Mouse (Mus musculus) c-Kit-positive CD71-positive TER-119-positive erythroid progenitor cells, embryonic 14.5 days (primary cell): ENCODE results near the gene Zic5.
"Not testable (repeated sequence)": the region's sequence is repeated elsewhere in the genome, so short reads cannot be mapped to it uniquely, and the experiment has no call there.

ENCODE experiments used
- DNase-seq: peaks from one replicate; pipeline ENCODE4 v3.0.0-alpha.2; 2013; ENCODE audit warnings: low spot score

Zic5 gene

DNA sequence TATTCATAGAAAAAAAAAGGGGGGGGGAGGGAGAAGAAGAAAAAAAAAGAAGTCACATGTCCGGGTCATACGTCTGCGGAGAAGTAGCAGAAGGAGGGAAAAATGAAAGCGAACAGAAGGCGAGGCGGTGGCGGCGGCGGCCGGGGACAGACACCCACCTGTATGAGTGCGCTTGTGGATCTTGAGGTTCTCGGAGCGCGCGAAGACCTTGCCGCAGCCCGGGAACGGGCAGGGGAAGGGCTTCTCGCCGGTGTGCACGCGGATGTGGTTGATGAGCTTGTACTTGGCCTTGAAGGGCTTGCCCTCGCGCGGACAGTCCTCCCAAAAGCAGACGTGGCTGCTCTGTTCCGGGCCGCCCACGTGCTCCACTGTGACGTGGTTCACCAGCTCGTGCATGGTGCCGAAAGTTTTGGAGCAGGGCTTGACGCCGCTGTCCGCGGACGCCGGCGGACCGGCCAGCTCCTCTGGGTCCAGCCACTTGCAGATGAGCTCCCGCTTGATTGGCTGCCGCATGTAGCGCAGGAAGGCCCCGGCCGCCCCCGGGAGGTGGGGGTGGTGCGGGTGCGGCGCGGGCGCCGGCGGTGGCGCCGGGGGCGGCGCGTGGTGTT lies 1.6 kb downstream of the Zic5 start:
- DNase-seq = not testable (repeated sequence)

DNA sequence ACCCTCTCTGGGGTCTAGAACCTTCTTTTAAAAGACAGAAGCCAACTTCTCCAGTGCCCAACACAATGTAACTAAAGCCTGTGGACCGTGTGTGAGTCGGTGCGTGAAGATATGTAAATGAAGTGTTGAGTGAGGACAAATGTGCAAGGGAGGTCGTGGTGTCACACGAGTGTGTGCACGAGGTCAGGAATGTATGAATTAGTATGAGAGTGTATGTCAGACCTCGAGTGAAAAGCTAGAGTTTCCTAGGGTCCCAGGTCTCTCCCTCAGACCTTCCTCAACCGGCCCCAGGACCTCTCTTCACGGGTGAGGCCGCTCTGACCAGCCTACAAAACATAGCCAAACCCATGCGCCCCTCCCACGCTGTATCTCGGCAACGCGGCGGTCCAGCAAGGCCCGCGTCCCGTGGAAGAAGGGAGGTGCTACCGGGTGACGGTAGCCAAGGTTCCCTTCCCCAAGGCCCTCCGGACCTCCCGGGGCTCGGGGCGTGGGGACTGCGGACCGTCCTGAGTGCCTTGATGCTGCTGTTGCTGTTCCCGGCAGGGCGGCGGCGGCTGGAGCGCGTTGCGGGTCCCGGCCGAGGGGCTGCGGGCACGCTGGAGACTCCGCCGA lies 2.3 kb downstream of the Zic5 start:
- no peak for DNase-seq

DNA sequence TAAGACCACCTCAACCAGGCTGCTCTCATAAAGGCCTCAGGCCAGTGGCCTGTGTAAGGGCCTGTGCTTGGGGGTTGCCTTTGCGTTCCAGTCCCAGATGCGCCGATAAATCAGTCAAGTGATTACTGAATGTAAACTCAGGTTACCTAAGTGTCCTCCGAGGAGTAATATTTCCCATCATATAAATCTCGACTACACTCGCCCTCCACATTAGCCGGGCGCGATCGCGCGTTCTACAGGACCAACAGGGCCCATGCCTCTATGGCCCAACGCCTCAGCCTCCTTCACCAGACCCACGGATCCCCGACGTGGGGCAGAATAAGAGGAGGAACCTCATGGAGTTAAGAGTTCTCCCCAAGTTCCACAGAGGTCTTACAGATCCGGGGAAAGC lies 2.8 kb downstream of the Zic5 start:
- no peak for DNase-seq

DNA sequence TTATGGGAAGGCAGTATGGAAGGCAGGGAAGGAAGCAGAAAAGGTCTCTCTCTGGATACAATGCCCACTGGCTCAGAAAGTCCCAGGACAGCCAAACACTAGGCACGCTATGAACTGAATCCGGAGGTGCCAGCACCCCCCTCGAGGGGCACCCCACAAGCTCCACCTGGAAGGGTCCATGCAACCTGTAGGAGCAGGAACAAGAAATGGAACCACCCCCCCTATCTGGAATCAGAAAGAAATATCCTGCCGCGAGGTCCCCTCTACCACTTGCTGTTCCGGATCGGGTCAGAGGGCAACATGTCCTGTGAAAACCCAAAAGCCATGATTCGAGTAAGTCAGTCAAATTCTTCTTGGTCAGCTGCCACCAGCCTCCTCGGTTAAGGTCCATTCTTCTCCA lies 3.5 kb downstream of the Zic5 start:
- no peak for DNase-seq

DNA sequence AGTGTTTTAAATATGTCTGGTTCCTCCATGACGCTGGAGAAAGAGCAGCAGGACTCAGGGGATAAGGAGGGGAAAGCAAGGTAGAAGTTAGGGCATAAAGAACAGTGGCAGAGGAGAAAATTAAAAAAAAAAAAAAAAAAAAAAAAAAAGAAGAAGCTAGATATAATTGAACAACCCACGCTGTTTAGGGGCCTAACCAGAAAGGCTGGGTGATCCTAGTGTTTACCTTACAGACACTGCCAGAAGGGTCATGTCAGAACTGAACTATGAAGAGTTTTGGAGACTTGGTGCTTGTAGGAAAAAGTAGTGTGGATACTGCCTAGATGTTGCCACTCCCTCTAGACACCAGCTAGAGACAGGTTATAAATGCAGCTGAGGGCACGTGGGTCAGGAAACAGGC lies 4.0 kb downstream of the Zic5 start:
- no peak for DNase-seq

DNA sequence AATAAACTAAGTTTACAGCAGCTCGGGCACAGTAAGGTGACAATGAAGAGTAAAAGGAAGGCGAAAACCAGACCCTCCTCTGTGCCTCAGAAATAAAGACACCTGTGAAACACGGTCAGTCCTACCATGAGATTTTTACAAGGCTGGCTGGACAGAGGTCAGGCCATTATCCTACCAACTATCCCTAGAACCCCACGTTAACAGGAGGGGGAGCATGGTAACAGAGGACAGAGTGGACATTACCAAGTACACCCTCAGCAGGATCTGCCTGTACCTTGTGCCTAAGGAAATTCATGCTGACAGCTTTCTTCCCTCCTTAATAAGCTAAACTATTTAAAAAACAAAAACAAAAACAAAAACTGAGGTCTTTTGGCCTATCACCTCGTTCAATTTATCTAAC lies 5.3 kb downstream of the Zic5 start:
- DNase-seq = no peak

DNA sequence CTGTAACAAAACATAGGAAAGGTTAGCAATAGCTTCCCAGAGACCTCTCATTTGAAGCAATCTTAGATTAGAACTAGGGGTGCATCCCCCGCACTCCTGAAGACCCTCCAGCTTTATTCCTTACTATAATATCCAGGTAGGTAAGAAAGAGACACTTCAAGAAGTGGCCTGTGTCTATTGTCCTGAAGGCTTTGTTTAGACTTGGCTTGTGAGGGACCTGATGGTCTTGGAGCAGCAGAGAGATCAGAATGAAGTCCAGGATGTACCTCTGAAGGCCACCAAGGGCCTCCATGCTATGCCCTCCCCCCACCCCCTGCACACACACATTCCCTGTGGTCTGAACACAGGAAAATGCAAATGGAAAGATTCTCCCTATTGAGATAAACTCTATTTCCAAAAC lies 5.7 kb downstream of the Zic5 start:
- no peak for DNase-seq

DNA sequence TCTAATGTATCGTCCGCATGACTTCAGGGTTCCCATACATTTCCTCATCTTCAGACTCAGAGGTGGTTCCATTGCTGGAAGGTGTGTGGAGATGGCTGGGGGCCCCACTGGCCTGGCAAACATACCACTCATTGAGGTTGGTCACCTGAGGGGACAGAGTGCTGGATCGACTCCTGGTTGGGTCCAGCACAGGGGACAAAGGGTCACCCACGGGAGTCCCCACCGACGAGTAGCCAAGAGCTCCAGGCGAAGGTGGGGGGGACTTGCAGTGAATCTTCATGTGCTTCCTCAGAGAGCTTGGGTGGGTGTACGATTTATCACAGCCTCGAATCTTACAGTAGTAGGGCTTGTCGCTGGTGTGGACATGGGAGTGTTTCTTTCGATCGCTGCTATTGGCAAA lies 6.1 kb downstream of the Zic5 start:
- not testable (repeated sequence) for DNase-seq

DNA sequence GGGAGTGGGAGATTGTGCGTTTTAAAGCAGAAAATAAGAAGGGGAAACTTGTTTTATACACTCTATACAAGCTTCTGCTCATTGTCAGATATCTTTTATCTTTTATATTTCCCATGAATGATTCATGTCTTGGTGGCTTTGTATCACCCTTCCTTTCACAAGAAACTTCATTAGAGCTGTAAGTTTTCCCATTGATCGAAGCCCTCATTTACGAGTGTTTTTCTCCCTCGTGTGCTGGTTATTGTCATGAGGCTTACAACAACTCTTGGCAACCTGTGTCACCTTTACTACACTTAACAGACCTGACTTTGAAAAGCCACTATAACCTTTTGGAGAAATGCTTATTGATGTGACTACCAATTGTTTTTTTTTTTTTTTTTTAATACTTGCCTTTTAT lies 9.9 kb downstream of the Zic5 start:
- no peak for DNase-seq

DNA sequence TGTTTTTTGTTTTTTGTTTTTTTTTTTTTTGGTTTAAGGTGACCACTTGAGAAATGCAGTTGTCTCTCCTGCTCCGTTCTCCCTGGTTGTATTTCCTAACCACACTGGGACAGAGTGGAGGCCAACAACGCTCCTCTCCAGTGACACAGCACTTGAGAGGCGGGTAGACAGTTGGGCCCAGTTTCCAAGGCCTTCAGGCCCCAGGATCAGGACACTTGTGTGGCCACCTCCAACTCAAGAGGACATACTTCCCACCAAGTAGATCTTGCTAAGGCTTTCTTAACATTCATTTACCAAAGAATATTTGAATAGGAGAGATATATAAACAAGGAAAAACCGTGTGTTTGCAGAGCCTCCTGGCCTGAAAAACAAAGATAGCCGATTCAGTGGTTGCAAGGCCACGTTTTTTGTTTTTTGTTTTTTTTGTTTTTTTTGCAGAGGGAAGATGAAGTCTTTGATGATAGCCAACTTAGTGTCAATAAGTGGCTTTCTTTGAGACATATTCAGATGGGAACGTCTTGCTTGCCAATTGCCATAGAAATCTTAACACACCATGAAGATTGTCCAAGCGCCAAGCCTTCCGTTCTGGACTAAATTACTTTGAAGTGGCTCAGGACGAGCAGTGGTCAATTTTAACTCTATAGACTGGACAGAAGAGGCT lies 10.4 kb downstream of the Zic5 start:
- DNase-seq = no peak

DNA sequence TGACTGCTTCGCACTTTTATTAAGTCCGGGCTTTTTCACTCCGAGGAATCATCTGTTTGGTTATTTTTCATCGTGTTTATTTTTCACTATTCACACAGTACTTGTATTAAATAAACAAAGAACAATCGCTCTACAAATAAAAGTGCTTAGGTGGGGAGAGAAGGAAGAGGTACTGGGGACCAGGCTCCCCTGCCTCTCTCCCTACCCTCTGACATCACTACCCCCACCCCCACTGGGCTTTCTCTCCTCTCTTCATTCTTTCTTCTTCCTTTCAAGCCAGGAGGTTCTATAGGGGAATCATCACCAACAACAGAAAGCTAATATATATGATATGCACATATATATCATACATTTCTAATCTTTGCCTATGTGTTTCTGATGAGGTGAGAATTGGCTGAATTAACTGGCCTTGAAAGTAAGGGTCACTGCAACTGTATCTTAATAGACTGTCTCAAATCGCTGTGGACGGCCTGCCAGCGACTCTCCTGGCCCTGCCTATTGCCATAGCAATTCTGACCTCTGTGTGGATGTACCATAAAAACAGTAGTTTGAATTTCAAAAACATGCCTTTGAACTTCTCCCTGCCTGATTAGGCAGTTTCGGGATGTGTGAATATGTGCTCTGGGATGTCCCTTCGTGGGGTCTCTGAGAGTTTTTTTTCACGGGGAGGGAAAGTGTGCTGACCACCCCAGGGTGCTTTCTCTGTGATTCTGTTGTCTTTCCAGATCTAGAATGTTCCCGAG lies 11.3 kb downstream of the Zic5 start:
- DNase-seq = no peak

DNA sequence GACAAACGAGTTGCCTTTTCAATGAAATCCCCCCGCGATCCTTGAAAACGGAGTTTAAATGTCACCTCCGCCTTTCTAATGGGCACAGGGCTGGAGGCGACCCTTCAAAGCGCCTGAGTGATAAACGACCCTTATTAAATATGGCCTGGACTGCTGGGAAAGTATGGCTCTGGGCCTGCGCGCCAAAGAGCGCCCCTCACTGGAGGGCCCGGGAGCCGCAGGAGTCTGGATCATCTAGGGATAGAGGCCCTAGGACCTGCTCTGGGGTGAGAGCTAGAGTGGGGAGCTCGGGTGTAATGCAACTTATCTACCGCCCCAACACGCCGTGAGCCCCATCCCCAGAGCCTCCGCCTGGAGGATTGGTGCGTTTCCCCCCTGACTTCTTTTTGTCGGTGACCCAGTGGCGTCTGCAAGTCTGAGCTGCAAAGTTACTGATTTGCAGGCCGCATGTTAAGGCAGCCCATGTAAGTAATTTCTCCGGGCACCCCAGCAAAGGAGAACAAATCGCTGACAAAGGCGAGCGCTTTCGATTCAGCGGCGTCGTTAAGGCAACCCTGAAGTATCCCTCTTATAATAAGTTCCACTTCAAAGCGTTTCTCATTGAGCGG lies 12.0 kb downstream of the Zic5 start:
- no peak for DNase-seq

DNA sequence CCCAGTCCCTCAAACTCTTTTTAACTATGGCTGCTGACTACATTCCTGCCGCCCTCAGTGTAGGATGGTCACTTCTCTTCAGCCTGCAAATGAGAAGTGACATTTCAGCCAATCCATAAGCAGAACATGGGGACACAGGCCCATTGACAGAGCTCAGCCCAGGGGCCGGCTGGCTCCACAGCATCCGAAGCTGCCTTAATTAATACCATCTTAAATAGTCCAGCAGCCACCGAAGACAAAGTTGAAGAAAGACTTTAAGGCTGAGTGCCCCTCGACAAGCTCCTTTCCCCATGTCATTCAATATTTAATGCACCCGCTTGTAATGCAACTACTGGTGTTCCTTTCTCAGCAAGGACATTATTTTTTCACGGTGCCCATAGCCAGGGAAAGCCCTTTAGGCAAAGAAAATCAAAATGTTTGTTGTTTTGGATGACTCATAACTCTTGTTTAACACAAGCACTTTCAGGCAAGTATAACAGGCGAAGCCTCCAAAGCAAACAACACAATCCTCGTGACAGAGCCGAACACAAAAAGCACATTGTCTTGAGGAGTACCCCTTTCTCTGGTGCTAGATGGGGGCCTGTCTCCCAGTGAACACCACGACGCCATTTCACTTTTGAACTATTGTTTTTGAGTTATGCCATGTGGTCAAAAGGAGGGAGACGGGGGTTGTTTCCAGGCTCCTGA lies 12.6 kb downstream of the Zic5 start:
- DNase-seq = no peak

DNA sequence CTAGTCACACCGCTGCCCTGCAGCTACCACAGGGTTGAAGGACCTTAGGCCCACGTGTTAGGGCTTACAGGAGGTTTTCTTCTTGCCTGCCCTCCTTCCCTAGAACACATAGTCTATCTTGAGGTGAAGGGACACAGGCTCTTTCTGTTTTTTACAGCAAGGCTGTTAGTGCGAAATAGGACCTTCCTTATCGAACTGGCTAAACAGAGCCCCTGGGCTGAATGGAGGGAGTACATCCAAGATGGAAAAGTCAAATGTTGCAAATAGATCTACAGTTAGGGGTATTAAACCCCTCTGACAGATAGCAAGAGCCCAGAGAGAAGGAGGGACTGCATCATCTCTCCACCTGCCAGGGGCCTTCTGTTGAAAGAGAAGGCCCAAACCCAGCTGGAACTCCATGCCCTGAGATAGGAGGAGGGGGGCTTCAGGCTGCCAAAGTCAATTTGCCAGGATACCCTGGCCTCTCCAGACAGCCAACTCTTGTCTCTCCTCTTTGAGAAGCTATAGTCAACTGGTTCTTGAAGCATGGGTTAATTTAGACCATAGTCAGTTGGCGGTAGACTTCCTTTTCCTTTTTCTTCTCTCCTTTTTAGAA lies 13.8 kb downstream of the Zic5 start:
- DNase-seq = no peak

DNA sequence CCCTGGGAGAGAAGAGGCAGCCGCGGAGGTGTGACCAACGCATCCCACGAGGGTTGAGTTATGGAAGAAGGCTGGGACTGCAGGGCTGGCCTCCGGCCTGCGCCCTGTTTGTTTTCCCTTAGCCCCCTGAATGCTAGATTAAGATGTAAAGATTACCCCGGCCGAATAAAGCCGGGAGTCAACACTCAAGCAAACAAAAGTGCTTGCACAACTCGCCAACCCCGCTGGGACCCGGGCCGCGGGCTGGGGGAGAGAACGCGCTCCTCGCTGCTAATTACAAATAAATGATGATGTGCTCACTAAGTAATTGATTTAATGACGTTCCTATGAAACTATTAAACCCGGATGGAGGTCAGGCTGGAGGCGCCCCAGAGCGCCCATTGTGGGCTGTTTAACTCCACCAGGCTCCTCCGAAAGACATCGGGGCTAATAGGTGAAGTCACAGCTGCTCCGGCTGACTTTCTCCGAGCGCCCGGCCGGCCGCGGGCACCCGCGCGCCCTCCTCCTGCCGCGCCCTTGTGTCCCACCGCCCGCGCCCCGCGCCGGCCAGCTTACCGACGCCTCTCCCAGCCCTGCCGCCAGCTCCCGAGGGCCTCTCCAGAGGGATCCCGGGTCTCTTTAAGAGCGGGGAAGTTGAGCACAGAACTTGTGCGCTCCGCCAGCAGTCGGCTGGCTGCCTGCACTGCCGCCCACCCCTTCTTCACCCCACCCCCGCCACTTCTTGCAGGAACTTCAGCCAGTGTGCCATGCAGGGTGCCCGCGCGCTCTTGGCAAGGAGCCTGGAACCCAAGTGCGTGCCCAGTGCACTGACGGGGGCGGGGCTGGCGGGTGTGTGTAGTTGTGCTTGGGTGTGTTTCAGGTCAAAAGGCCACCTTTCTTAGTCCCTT lies 14.7 kb downstream of the Zic5 start, which contains the start of gene Gm5089:
Gene Gm5089 (minus strand): TSS at position 620 of the 887 bp plus-strand sequence.
- DNase-seq = no peak

DNA sequence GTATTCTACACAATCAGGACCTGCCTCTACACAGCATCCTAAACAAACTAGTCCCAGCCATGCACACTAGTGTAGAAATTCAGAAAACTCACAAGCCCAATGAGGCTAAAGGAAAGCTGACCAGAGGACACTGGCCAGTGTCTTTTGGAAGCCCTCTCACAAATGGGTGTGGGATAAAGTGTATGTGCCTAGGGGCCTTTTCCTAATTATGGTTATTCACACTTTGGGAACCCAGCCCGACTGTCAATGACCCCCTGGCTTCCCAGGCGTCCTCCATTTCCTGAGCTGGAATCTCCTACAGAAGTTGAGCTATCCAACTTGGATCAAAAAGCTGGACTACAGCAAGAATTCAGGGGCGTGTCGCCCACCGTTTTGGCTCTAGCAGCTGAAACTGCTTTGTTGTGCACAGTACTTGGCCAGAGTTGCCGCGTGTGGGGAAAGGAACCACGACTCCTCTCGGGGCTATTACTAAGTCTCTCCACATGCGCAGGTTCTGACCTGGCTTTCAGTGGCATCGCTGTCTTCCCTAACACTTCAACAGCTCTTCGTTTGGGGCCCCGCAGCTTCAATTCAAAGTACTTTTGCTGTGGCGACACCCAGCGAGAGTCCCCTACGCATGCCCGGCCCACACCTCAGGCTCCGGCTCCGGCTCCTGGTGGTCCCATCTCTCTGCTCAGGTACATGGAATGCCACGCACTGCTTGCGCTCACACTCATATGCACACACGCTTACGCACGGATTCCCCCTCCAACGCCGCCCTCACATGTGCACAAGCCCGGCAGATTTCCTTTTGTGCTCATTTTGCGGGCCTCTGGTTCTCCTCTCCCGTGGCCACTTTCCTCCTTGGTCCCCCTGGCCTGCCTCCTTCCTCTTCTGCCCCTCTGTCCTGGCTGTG lies 15.6 kb downstream of the Zic5 start:
- no peak for DNase-seq

DNA sequence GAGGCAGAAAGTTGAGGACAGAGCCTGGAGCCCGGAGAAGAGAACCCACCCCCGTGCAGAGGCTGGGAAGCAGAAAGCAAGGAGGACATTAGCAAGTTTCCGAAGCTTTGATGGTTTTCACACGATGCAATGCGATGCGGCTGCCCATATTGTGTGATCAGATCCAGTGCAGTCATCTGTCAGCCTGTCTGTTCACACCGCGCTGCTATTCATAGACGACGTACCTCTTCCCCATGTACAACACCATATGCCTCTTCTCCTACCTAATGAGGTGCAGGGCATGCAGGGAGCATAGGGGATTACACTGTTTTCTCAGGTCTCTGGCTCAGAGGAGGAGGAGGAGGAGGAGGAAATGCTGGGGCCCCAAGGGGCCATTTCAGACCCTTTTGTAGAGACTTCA lies 28.6 kb downstream of the Zic5 start:
- DNase-seq = no peak

DNA sequence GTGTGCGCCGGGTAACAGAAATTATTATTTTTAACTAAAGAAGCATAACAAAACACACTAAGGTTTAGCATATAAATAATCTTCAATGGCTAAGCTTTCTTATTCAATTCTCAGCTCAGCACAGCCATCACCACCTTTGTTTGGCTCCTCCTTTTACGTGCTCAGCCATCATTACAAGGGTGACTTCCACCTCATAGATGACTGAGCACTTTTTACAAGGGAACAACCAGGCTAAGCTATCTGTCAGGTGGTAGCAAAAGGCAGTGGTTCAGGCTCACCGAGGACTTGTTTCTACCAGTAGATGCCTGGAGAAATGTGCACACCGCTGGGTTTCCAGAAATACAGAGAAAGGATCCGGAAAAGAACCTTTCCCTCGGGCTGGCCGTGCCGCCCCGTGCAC lies 31.4 kb downstream of the Zic5 start:
- no peak for DNase-seq

DNA sequence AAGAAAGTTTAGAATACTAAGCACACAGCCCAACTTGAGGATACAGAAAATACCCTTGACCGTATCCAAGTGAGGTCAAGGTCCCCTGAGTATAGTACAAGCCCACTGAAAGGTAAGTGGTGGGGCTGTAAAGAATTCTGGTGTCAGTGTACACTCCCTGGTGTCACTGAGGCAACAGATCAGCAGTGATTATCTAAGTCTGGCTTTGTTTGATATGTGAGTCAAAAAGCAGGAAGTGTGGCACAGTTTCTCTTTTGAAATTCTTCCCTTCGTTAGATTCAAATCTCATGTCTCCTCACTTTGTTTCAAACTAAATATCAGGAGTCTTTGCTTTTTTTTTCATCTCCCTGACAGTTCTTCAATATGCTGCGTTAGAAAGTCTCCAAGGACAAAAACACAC lies 32.9 kb downstream of the Zic5 start:
- DNase-seq = no peak

DNA sequence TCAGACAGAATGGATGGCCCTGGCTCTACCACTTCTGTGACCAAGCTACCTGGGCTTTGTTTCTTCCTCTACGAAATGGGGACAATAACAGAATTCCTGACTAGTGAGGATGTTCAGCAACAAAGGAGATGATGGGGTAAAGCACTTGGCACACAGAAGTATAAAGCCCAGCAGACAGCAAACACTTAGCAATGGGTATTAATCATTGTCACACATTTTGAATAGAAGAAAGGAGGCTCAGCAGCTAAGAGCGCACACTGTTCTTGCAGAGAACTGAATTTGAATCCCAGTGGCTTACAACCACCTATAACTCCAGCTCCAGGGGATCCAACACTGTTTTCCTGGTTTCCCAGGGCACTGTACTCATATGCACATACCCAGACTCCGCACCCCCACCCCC lies 37.8 kb downstream of the Zic5 start:
- DNase-seq = no peak
